Mouse (Mus musculus): Measurements from ENCODE around the gene Trmt5. TPM values are rescaled to one million over a fixed set of nuclear protein-coding genes. Genes with fewer than 3 reads are reported as not detected.

Trmt5 gene
- polyA plus RNA-seq, 1 experiment from 2014 or later = 19.9 TPM

- no peak overlapping the region for H3K9ac ChIP-seq (ENCODE audit: low read length)
- H3K4me2 ChIP-seq (ENCODE audit: low read length) = no peak overlapping the region
- H3K27me3 ChIP-seq (replicated peaks; ENCODE audit: control insufficient read depth, insufficient read depth, low read length) = no peaks in the 10 kb centered on the region
- DNase-seq (ENCODE audit: low spot score) (no peak), ATAC-seq (replicated peaks; ENCODE audit: low FRiP score, low TSS enrichment, low read depth) (no peak)
- no peaks in the 10 kb centered on the region for H3K9me3 ChIP-seq (ENCODE audit: control insufficient read depth, low read length)
- no peak overlapping the region for H3K4me3 ChIP-seq (ENCODE audit: low read depth, low read length)
- no peaks in the 10 kb centered on the region for H3K4me1 ChIP-seq (replicated peaks; ENCODE audit: control insufficient read depth, insufficient read depth, low read length)
- H3K27ac ChIP-seq (ENCODE audit: low read depth) = no peak overlapping the region
- H3K36me3 ChIP-seq (ENCODE audit: control insufficient read depth, insufficient read depth, low read length) = no peaks in the 10 kb centered on the region
- WGBS = 71% methylated on average over 3 of the region's 3 CpGs
Observed at GRCm38 (mm10) chr12:73265381-73265978, 21.0 kb downstream of the Trmt5 start.

- H3K27ac ChIP-seq (ENCODE audit: low read depth) = no peak overlapping the region
- H3K4me3 ChIP-seq (ENCODE audit: low read depth, low read length) = no peak overlapping the region
- no peaks in the 10 kb centered on the region for H3K36me3 ChIP-seq (ENCODE audit: control insufficient read depth, insufficient read depth, low read length)
- DNase-seq (ENCODE audit: low spot score) (no peak), ATAC-seq (replicated peaks; ENCODE audit: low FRiP score, low TSS enrichment, low read depth) (no peak)
- WGBS = 89% methylated on average over 1 of the region's 1 CpGs
- no peaks in the 10 kb centered on the region for H3K9me3 ChIP-seq (ENCODE audit: control insufficient read depth, low read length)
- H3K4me1 ChIP-seq (replicated peaks; ENCODE audit: control insufficient read depth, insufficient read depth, low read length) = no peaks in the 10 kb centered on the region
- H3K27me3 ChIP-seq (replicated peaks; ENCODE audit: control insufficient read depth, insufficient read depth, low read length) = no peaks in the 10 kb centered on the region
- no peak overlapping the region for H3K4me2 ChIP-seq (ENCODE audit: low read length)
- H3K9ac ChIP-seq (ENCODE audit: low read length) = no peak overlapping the region
Observed at GRCm38 (mm10) chr12:73260339-73260738, 26.2 kb downstream of the Trmt5 start.

GRCm38 (mm10) chr12:73259269-73259668 lies 27.2 kb downstream of the Trmt5 start:
- Histone ChIP-seq H3K27me3 (replicated peaks; ENCODE audit: control insufficient read depth, insufficient read depth, low read length) (no peaks in the 10 kb centered on the region), H3K4me3 (ENCODE audit: low read depth, low read length) (no peak overlapping the region), H3K27ac (ENCODE audit: low read depth) (no peak overlapping the region), H3K36me3 (ENCODE audit: control insufficient read depth, insufficient read depth, low read length) (no peaks in the 10 kb centered on the region), H3K9me3 (ENCODE audit: control insufficient read depth, low read length) (no peaks in the 10 kb centered on the region), H3K4me2 (ENCODE audit: low read length) (no peak overlapping the region), H3K4me1 (replicated peaks; ENCODE audit: control insufficient read depth, insufficient read depth, low read length) (no peaks in the 10 kb centered on the region), H3K9ac (ENCODE audit: low read length) (no peak overlapping the region)
- no peak for ATAC-seq (replicated peaks; ENCODE audit: low FRiP score, low TSS enrichment, low read depth)
- 95% methylated on average over 6 of the region's 6 CpGs for WGBS
- no peak for DNase-seq (ENCODE audit: low spot score)

- no peak for DNase-seq (ENCODE audit: low spot score)
- H3K36me3 ChIP-seq (ENCODE audit: control insufficient read depth, insufficient read depth, low read length) = no peaks in the 10 kb centered on the region
- H3K9me3 ChIP-seq (ENCODE audit: control insufficient read depth, low read length) = no peaks in the 10 kb centered on the region
- no peak overlapping the region for H3K4me2 ChIP-seq (ENCODE audit: low read length)
- H3K4me1 ChIP-seq (replicated peaks; ENCODE audit: control insufficient read depth, insufficient read depth, low read length) = no peaks in the 10 kb centered on the region
- 66% methylated on average over 2 of the region's 2 CpGs for WGBS
- H3K27ac ChIP-seq (ENCODE audit: low read depth) = no peak overlapping the region
- H3K9ac ChIP-seq (ENCODE audit: low read length) = no peak overlapping the region
- H3K4me3 ChIP-seq (ENCODE audit: low read depth, low read length) = no peak overlapping the region
- ATAC-seq (replicated peaks; ENCODE audit: low FRiP score, low TSS enrichment, low read depth) = no peak
- no peaks in the 10 kb centered on the region for H3K27me3 ChIP-seq (replicated peaks; ENCODE audit: control insufficient read depth, insufficient read depth, low read length)
Observed at GRCm38 (mm10) chr12:73255006-73255405, 31.5 kb downstream of the Trmt5 start.

GRCm38 (mm10) chr12:73245687-73246086 lies 40.8 kb downstream of the Trmt5 start:
- 60% methylated on average over 5 of the region's 5 CpGs for WGBS
- no peaks in the 10 kb centered on the region for H3K36me3 ChIP-seq (ENCODE audit: control insufficient read depth, insufficient read depth, low read length)
- DNase-seq (ENCODE audit: low spot score) (no peak), ATAC-seq (replicated peaks; ENCODE audit: low FRiP score, low TSS enrichment, low read depth) (no peak)
- no peaks in the 10 kb centered on the region for H3K9me3 ChIP-seq (ENCODE audit: control insufficient read depth, low read length)
- H3K27me3 ChIP-seq (replicated peaks; ENCODE audit: control insufficient read depth, insufficient read depth, low read length) = no peaks in the 10 kb centered on the region
- no peak overlapping the region for H3K4me3 ChIP-seq (ENCODE audit: low read depth, low read length)
- no peak overlapping the region for H3K4me2 ChIP-seq (ENCODE audit: low read length)
- H3K4me1 ChIP-seq (replicated peaks; ENCODE audit: control insufficient read depth, insufficient read depth, low read length) = 0 out of 2 replicates have a peak, but pooled peaks cover 4% of the 10 kb centered on the region
- no peak overlapping the region for H3K27ac ChIP-seq (ENCODE audit: low read depth)
- H3K9ac ChIP-seq (ENCODE audit: low read length) = no peak overlapping the region

- Histone ChIP-seq H3K9ac (ENCODE audit: low read length) (no peak overlapping the region), H3K27ac (ENCODE audit: low read depth) (no peak overlapping the region), H3K4me2 (ENCODE audit: low read length) (no peak overlapping the region), H3K36me3 (ENCODE audit: control insufficient read depth, insufficient read depth, low read length) (no peaks in the 10 kb centered on the region), H3K4me1 (replicated peaks; ENCODE audit: control insufficient read depth, insufficient read depth, low read length) (0 out of 2 replicates have a peak, but pooled peaks cover 4% of the 10 kb centered on the region), H3K4me3 (ENCODE audit: low read depth, low read length) (no peak overlapping the region), H3K9me3 (ENCODE audit: control insufficient read depth, low read length) (no peaks in the 10 kb centered on the region), H3K27me3 (replicated peaks; ENCODE audit: control insufficient read depth, insufficient read depth, low read length) (no peaks in the 10 kb centered on the region)
- DNase-seq (ENCODE audit: low spot score) (peak; percentile 53), ATAC-seq (replicated peaks; ENCODE audit: low FRiP score, low TSS enrichment, low read depth) (no peak; the same call in 1 of the 2 replicates)
- 50% methylated on average over 10 of the region's 10 CpGs for WGBS
Observed at GRCm38 (mm10) chr12:73241960-73242359, 44.5 kb downstream of the Trmt5 start.

- Histone ChIP-seq H3K9me3 (ENCODE audit: control insufficient read depth, low read length) (no peaks in the 10 kb centered on the region), H3K36me3 (ENCODE audit: control insufficient read depth, insufficient read depth, low read length) (no peaks in the 10 kb centered on the region), H3K27ac (ENCODE audit: low read depth) (no peak overlapping the region), H3K27me3 (replicated peaks; ENCODE audit: control insufficient read depth, insufficient read depth, low read length) (no peaks in the 10 kb centered on the region), H3K4me3 (ENCODE audit: low read depth, low read length) (no peak overlapping the region), H3K4me2 (ENCODE audit: low read length) (no peak overlapping the region), H3K4me1 (replicated peaks; ENCODE audit: control insufficient read depth, insufficient read depth, low read length) (no peaks in the 10 kb centered on the region), H3K9ac (ENCODE audit: low read length) (no peak overlapping the region)
- no peak for ATAC-seq (replicated peaks; ENCODE audit: low FRiP score, low TSS enrichment, low read depth)
- DNase-seq (ENCODE audit: low spot score) = no peak
- 83% methylated on average over 2 of the region's 2 CpGs for WGBS
Observed at GRCm38 (mm10) chr12:73232586-73232985, 53.9 kb downstream of the Trmt5 start.

- Histone ChIP-seq H3K9ac (ENCODE audit: low read length) (no peak overlapping the region), H3K4me1 (replicated peaks; ENCODE audit: control insufficient read depth, insufficient read depth, low read length) (no peaks in the 10 kb centered on the region), H3K36me3 (ENCODE audit: control insufficient read depth, insufficient read depth, low read length) (no peaks in the 10 kb centered on the region), H3K4me2 (ENCODE audit: low read length) (no peak overlapping the region), H3K27ac (ENCODE audit: low read depth) (no peak overlapping the region), H3K27me3 (replicated peaks; ENCODE audit: control insufficient read depth, insufficient read depth, low read length) (no peaks in the 10 kb centered on the region), H3K4me3 (ENCODE audit: low read depth, low read length) (no peak overlapping the region), H3K9me3 (ENCODE audit: control insufficient read depth, low read length) (no peaks in the 10 kb centered on the region)
- DNase-seq (ENCODE audit: low spot score) = no peak
- no peak for ATAC-seq (replicated peaks; ENCODE audit: low FRiP score, low TSS enrichment, low read depth)
Observed at GRCm38 (mm10) chr12:73231552-73231951, 55.0 kb downstream of the Trmt5 start.

- DNase-seq (ENCODE audit: low spot score) = no peak
- Histone ChIP-seq H3K4me3 (ENCODE audit: low read depth, low read length) (no peak overlapping the region), H3K27me3 (replicated peaks; ENCODE audit: control insufficient read depth, insufficient read depth, low read length) (no peaks in the 10 kb centered on the region), H3K4me1 (replicated peaks; ENCODE audit: control insufficient read depth, insufficient read depth, low read length) (no peaks in the 10 kb centered on the region), H3K27ac (ENCODE audit: low read depth) (no peak overlapping the region), H3K9ac (ENCODE audit: low read length) (no peak overlapping the region), H3K9me3 (ENCODE audit: control insufficient read depth, low read length) (no peaks in the 10 kb centered on the region), H3K4me2 (ENCODE audit: low read length) (no peak overlapping the region), H3K36me3 (ENCODE audit: control insufficient read depth, insufficient read depth, low read length) (no peaks in the 10 kb centered on the region)
- no peak for ATAC-seq (replicated peaks; ENCODE audit: low FRiP score, low TSS enrichment, low read depth)
Observed at GRCm38 (mm10) chr12:73230196-73230595, 56.3 kb downstream of the Trmt5 start.

Data from intestine, embryonic 14.5 days (tissue).